Mouse (Mus musculus) liver, embryonic 13.5 days (tissue): ENCODE measurements around the gene Efcab2. TPM values are rescaled to one million over a fixed set of nuclear protein-coding genes. Genes with fewer than 3 reads are reported as not detected.

Source experiments
- ATAC-seq: fragments of 200-750 bp; cut with Nextera tagmentation; 2 replicates; pipeline ENCODE4 v1.8.0; 2017; ENCODE audit warnings: low read depth, mild to moderate bottlenecking, moderate number of reproducible peaks, moderate library complexity
- DNase-seq: peaks from one replicate; pipeline ENCODE4 v3.0.0; 2022
- H3K27ac ChIP-seq: fragments of 300-500 bp; sonication (generic); 2 replicates; pipeline ENCODE4 v1.5.1; 2015; ENCODE audit warnings: moderate library complexity, mild to moderate bottlenecking, inconsistent platforms
- H3K27me3 ChIP-seq: fragments of 300-500 bp; sonication (generic); 2 replicates; pipeline ENCODE4 v1.6.1; 2015; ENCODE audit warnings: mild to moderate bottlenecking, inconsistent platforms
- H3K36me3 ChIP-seq: fragments of 300-500 bp; sonication (generic); 2 replicates; pipeline ENCODE4 v1.6.1; 2015; ENCODE audit warnings: mild to moderate bottlenecking, inconsistent platforms
- H3K4me1 ChIP-seq: fragments of 300-500 bp; sonication (generic); replicated peaks from 2 replicates; pipeline ENCODE4 v1.6.1; 2015; ENCODE audit warnings: inconsistent platforms
- H3K4me2 ChIP-seq: fragments of 300-500 bp; sonication (generic); 2 replicates; pipeline ENCODE4 v1.6.1; 2015; ENCODE audit warnings: inconsistent platforms, mild to moderate bottlenecking, moderate library complexity
- H3K4me3 ChIP-seq: fragments of 300-500 bp; sonication (generic); replicated peaks from 2 replicates; pipeline ENCODE4 v1.5.1; 2015; ENCODE audit warnings: mild to moderate bottlenecking, inconsistent platforms
- H3K9ac ChIP-seq: fragments of 300-500 bp; sonication (generic); 2 replicates; pipeline ENCODE4 v1.6.1; 2015; ENCODE audit warnings: mild to moderate bottlenecking, inconsistent platforms
- H3K9me3 ChIP-seq: fragments of 300-500 bp; sonication (generic); replicated peaks from 2 replicates; pipeline ENCODE4 v1.6.1; 2016; ENCODE audit warnings: inconsistent platforms
- WGBS: fragments of 180-500 bp; shearing (Covaris S2); methylation state at CpG from one replicate; pipeline ENCODE4 v1.1.7; 2015; ENCODE audit not compliant: insufficient replicate concordance; 5-methylcytosine and 5-hydroxymethylcytosine counted together
- polyA plus RNA-seq: library from polyadenylated mRNA; unstranded; fragments of >200 nt; fragmentation: Nextera tagmentation; extraction: Ambion mirVana; gene quantifications from 2 replicates; pipeline ENCODE4 v1.2.1, GENCODE M21; 2015

Gene Efcab2
- polyA plus RNA-seq, 1 experiment from 2014 or later, result 3.4 TPM

GRCm38 (mm10) chr1:178485868-178486220 is 80.0 kb downstream of the Efcab2 start:
- Histone ChIP-seq H3K27me3 (no peaks in the 10 kb centered on the region), H3K9me3 (no peaks in the 10 kb centered on the region), H3K27ac (no peak overlapping the region), H3K4me2 (no peak overlapping the region), H3K9ac (no peak overlapping the region), H3K4me3 (no peak overlapping the region), H3K4me1 (no peaks in the 10 kb centered on the region), H3K36me3 (no peaks in the 10 kb centered on the region)
- no peak for ATAC-seq
- WGBS, result 63% methylated on average over 5 of the region's 5 CpGs
- DNase-seq, result no peak

GRCm38 (mm10) chr1:178486828-178487227 is 80.9 kb downstream of the Efcab2 start:
- Histone ChIP-seq H3K27me3 (no peaks in the 10 kb centered on the region), H3K36me3 (no peaks in the 10 kb centered on the region), H3K4me3 (no peak overlapping the region), H3K9me3 (no peaks in the 10 kb centered on the region), H3K4me1 (no peaks in the 10 kb centered on the region), H3K27ac (no peak overlapping the region), H3K4me2 (no peak overlapping the region), H3K9ac (no peak overlapping the region)
- whole genome bisulfite sequencing, result 71% methylated on average over 5 of the region's 5 CpGs
- DNase-seq (no peak), ATAC-seq (no peak)

DNA sequence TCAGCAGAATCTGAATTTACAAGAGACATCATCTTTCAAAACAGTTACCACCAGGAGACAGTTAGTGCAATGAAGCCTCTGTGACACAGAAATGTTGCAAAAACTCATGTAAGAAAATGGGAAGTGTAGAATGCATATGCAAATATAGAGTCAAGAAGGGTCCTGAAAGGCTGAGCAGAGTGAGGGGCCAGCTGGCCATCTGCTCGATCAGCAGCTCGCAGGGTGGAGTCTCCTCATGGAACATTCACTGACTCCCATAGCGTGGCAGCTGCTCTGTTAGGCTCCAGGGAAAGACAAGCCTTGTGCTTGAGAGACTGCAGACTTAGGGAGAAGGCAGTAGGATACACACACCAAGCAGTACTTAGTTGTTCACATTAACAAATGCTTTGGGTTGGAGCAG is 83.2 kb downstream of the Efcab2 start:
- no peak overlapping the region for H3K27ac ChIP-seq
- no peak overlapping the region for H3K9ac ChIP-seq
- no peaks in the 10 kb centered on the region for H3K4me1 ChIP-seq
- H3K4me3 ChIP-seq, result no peak overlapping the region
- no peak overlapping the region for H3K4me2 ChIP-seq
- ATAC-seq (no peak), DNase-seq (no peak)
- 25% methylated on average over 3 of the region's 3 CpGs for WGBS
- H3K9me3 ChIP-seq, result no peaks in the 10 kb centered on the region
- H3K27me3 ChIP-seq, result no peaks in the 10 kb centered on the region
- no peaks in the 10 kb centered on the region for H3K36me3 ChIP-seq

- no peak overlapping the region for H3K27ac ChIP-seq
- no peak overlapping the region for H3K9ac ChIP-seq
- H3K27me3 ChIP-seq, result no peaks in the 10 kb centered on the region
- H3K4me2 ChIP-seq, result no peak overlapping the region
- H3K4me3 ChIP-seq, result no peak overlapping the region
- WGBS, result 35% methylated on average over 5 of the region's 5 CpGs
- H3K9me3 ChIP-seq, result no peaks in the 10 kb centered on the region
- no peaks in the 10 kb centered on the region for H3K36me3 ChIP-seq
- no peak for DNase-seq
- no peaks in the 10 kb centered on the region for H3K4me1 ChIP-seq
- ATAC-seq, result no peak
Measured at GRCm38 (mm10) chr1:178491733-178492132, 85.8 kb downstream of the Efcab2 start.

DNA sequence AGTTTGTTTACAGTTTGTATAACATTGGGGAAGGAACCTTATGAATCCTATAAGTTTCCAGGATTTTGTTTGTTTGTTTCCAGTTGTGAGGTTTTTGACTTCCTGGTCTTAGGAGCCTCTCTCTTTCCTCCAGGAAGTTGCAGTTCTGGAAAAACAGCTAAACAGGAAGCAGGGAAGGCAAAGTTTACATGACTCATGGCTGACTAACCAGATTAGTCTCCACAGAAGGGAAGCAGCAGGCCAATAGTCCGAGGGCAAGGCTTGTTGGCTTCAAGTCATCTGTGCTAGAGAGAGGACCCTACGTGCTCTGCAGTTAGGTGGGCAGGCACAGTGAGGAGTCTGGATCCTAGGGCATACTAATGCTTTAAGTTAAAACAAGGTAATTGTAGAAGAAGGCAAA is 86.6 kb downstream of the Efcab2 start:
- Histone ChIP-seq H3K27ac (no peak overlapping the region), H3K4me3 (no peak overlapping the region), H3K4me2 (no peak overlapping the region), H3K27me3 (no peaks in the 10 kb centered on the region), H3K9ac (no peak overlapping the region), H3K36me3 (no peaks in the 10 kb centered on the region), H3K9me3 (no peaks in the 10 kb centered on the region), H3K4me1 (no peaks in the 10 kb centered on the region)
- DNase-seq, result no peak
- 30% methylated on average over 2 of the region's 2 CpGs for WGBS
- no peak for ATAC-seq

GRCm38 (mm10) chr1:178496186-178496585 is 90.3 kb downstream of the Efcab2 start:
- ATAC-seq (no peak), DNase-seq (no peak)
- WGBS, result 72% methylated on average over 2 of the region's 2 CpGs
- no peaks in the 10 kb centered on the region for H3K36me3 ChIP-seq
- no peak overlapping the region for H3K4me3 ChIP-seq
- no peaks in the 10 kb centered on the region for H3K27me3 ChIP-seq
- H3K9ac ChIP-seq, result no peak overlapping the region
- H3K9me3 ChIP-seq, result no peaks in the 10 kb centered on the region
- H3K4me2 ChIP-seq, result no peak overlapping the region
- H3K4me1 ChIP-seq, result no peaks in the 10 kb centered on the region
- H3K27ac ChIP-seq, result no peak overlapping the region

GRCm38 (mm10) chr1:178496841-178497240 is 91.0 kb downstream of the Efcab2 start:
- DNase-seq, result peak; percentile 4

DNA sequence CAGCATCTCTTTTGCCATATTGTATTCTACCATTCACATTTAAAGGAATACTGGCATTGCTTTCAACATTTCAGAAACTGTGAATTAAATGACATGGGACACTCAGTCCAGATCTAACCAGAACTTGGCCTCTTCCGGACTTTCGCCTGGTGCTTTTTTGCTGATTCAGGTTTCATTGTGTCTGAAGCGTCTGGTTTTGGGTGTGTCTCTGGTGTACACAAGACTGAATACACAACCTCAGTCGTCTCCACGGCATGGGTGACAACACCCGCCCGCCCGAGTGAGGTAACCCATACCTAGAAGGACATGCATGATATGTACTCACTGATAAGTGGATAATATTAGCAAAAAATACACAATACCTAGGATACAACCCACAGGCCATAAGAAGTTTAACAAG is 101.1 kb downstream of the Efcab2 start:
- DNase-seq, result no peak
- H3K9me3 ChIP-seq, result no peaks in the 10 kb centered on the region
- 58% methylated on average over 8 of the region's 8 CpGs for WGBS
- H3K9ac ChIP-seq, result no peak overlapping the region
- H3K4me3 ChIP-seq, result no peak overlapping the region
- no peak overlapping the region for H3K27ac ChIP-seq
- ATAC-seq, result no peak
- H3K4me1 ChIP-seq, result no peaks in the 10 kb centered on the region
- no peaks in the 10 kb centered on the region for H3K27me3 ChIP-seq
- no peak overlapping the region for H3K4me2 ChIP-seq
- H3K36me3 ChIP-seq, result no peaks in the 10 kb centered on the region

More at GRCm38 (mm10) chr1:178496841-178497240, 91.0 kb downstream of the Efcab2 start:
- no peaks in the 10 kb centered on the region for H3K36me3 ChIP-seq
- H3K27ac ChIP-seq, result no peak overlapping the region
- H3K9me3 ChIP-seq, result no peaks in the 10 kb centered on the region
- no peak overlapping the region for H3K4me2 ChIP-seq
- 15% methylated on average over 1 of the region's 1 CpGs for WGBS
- H3K4me3 ChIP-seq, result no peak overlapping the region
- no peaks in the 10 kb centered on the region for H3K27me3 ChIP-seq
- H3K9ac ChIP-seq, result no peak overlapping the region
- no peaks in the 10 kb centered on the region for H3K4me1 ChIP-seq
- no peak for ATAC-seq

- no peak overlapping the region for H3K4me2 ChIP-seq
- H3K9ac ChIP-seq, result no peak overlapping the region
- no peak overlapping the region for H3K4me3 ChIP-seq
- H3K27me3 ChIP-seq, result no peaks in the 10 kb centered on the region; the same call in 1 of the 2 replicates
- no peaks in the 10 kb centered on the region for H3K36me3 ChIP-seq
- DNase-seq, result no peak
- no peaks in the 10 kb centered on the region for H3K9me3 ChIP-seq
- 49% methylated on average over 7 of the region's 7 CpGs for WGBS
- H3K27ac ChIP-seq, result no peak overlapping the region
- ATAC-seq, result no peak
- no peaks in the 10 kb centered on the region for H3K4me1 ChIP-seq
Measured at GRCm38 (mm10) chr1:178512323-178513031, 106.6 kb downstream of the Efcab2 start.

- WGBS, result 21% methylated on average over 5 of the region's 8 CpGs
- DNase-seq (no peak), ATAC-seq (no peak)
- no peaks in the 10 kb centered on the region; the same call in 1 of the 2 replicates for H3K27me3 ChIP-seq
- H3K9me3 ChIP-seq, result no peaks in the 10 kb centered on the region
- no peak overlapping the region for H3K9ac ChIP-seq
- H3K4me1 ChIP-seq, result no peaks in the 10 kb centered on the region
- H3K27ac ChIP-seq, result no peak overlapping the region
- H3K4me3 ChIP-seq, result no peak overlapping the region
- H3K4me2 ChIP-seq, result no peak overlapping the region
- H3K36me3 ChIP-seq, result no peaks in the 10 kb centered on the region
Measured at GRCm38 (mm10) chr1:178513954-178514353, 108.1 kb downstream of the Efcab2 start.

DNA sequence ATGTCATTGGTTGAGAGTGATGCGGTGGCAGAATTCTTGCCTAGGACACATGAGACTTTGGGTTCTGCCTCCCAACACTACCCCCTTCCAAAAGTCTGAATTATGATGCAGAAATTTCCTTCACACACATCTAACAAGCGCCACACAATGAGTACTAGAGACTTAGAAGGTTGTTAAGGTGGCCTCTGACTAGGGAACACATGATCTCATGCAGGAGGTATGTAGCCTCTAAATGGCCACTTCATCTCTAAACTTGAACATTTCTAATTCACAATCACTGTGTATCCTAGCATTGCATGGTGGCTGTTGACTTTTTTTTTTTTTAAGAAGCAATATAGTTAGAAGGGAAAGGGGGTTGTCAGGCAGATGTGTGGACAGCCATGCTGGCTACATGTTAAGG is 110.0 kb downstream of the Efcab2 start:
- 60% methylated on average over 2 of the region's 2 CpGs for WGBS
- Histone ChIP-seq H3K4me3 (no peak overlapping the region), H3K27me3 (no peaks in the 10 kb centered on the region; the same call in 1 of the 2 replicates), H3K4me2 (no peak overlapping the region), H3K4me1 (no peaks in the 10 kb centered on the region), H3K27ac (no peak overlapping the region), H3K9ac (no peak overlapping the region), H3K9me3 (no peaks in the 10 kb centered on the region), H3K36me3 (no peaks in the 10 kb centered on the region)
- DNase-seq (no peak), ATAC-seq (no peak)

DNA sequence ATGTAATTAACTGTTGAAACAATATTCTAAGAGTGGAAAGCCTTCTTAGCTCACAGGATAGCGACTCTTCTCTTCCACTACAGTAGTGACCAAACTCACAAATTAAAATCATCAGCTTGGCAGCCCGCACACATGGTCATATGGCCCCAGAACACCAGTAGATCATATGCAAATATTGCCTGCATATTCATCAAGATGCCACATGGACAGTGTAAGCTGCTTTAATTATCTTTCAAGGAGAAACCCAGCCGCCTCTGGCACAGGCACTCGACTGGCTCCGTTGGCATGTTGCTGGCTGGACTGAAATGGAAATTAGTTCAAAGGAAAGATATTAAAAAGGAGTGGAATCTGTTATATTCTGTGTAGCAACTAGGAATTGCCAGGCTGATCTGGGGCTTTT is 116.5 kb downstream of the Efcab2 start:
- no peak overlapping the region for H3K27ac ChIP-seq
- H3K9me3 ChIP-seq, result no peaks in the 10 kb centered on the region
- ATAC-seq (no peak), DNase-seq (no peak)
- 71% methylated on average over 5 of the region's 5 CpGs for WGBS
- H3K36me3 ChIP-seq, result no peaks in the 10 kb centered on the region
- no peak overlapping the region for H3K9ac ChIP-seq
- H3K4me2 ChIP-seq, result no peak overlapping the region
- H3K4me3 ChIP-seq, result no peak overlapping the region
- peaks cover 2% of the 10 kb centered on the region for H3K4me1 ChIP-seq
- H3K27me3 ChIP-seq, result peaks cover 7% of the 10 kb centered on the region
